Mouse (Mus musculus): ENCODE measurements around the gene Vstm2l.

Gene Vstm2l

DNA sequence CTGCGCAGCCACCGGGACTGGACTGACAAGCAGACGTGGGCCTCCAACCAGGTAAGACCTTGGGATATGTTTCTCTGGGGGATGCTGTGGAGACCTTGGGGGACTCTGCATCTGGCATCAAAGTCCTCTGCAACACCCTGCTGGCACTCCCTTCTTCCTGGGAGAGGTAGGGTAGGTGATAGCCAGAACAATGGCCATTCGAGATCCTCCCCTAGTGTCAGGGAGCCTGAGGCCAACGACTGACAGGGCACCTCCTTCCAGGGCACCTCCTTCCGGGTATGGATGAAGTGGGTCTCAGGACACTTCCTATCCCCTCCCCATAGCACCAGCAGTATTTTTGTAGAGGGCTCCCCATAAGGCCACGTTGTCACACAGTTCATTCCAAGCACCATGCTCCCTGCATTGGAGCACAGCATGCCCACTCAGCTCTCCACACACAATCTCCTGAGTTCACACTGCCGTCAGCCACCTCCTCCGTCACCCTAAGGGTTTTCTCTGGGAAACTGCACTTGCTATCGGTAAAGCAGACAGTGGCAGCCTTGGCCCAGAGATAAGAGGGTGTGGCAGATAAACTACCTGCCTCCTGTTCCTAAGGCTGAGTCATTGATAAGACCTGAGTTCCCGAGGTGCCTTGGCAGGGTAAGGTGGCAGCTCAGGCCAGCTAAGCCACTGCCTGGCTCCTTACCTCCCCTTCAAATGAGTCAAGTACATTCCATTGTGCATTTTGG, 21.2 kb downstream of the Vstm2l start:
- DNase-seq = peak; percentile 8

DNA sequence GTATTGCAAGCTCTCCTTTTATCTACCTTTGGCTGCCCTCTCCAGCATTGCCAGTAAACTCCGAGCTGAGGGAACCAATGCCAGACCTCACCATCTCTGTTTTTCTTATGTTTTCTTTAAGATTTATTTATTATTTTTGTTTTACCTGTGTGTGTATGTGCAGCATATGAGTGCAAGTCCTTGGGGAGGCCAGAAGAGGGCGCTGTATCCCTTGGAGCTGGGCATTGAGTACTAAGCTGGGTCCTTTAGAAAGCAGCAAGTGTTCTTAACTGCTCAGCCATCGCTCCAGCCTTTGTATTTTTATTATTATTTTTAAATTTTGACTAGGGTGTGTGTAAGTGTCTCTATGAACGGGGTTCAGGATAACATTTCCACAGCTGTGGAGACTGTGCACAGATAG, 22.2 kb downstream of the Vstm2l start:
- no peak for DNase-seq

DNA sequence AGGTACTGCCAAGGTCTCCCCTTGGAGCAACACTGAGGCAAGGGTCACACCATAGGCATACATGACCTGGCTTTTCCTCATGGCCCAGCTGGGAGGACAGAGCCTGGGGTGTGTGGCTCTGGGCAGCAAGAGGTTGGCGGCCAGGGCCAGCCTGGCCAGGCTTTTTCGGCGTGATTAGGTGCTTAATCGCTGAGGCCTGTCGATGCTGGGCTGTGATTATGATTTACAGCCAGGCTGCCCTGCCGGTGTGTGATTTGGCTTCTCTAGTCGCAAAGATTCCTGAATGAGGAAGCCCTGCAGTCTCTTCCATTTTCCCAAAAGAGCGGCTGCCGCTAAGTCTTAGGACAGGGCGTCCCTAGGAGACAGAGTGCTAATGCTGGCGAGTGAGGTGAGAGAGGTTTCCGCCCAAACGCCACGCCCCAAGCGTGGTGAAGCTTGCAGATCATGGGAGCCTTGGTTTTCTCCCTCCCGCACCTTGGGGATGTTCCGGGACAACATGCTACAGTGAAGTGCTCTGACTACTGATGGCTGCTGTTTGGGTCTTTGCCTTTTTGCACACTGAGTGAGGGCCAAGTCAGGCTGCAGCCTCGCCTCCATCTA, 26.2 kb downstream of the Vstm2l start:
- DNase-seq = no peak

DNA sequence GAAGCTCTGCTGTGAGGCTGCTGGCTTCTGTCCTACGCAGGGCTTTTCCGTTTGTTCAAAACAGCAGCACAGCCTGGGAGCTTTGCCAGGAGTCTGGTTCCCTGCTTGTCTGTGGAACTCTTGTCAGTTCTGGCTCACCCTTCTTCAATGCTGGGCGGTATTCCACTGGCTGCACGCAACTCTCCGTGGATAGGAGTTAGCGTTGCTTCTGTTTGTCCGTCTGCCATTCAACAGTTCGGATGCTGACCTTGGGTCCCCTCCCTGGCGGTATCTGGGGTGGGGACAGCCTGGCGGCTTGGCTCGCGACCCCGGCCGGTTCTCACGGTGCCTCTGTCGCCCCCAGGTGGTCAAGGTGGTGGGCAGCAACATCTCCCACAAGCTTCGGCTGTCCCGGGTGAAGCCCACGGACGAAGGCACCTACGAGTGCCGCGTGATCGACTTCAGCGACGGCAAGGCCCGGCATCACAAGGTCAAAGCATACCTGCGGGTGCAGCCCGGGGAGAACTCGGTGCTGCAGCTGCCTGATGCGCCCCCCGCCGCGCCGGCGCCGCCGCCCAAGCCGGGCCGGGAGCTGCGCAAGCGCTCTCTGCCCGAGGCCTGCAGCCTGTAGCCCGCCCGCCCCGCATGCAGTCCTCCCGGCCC, 29.2 kb downstream of the Vstm2l start:
- peak; percentile 52 for DNase-seq

DNA sequence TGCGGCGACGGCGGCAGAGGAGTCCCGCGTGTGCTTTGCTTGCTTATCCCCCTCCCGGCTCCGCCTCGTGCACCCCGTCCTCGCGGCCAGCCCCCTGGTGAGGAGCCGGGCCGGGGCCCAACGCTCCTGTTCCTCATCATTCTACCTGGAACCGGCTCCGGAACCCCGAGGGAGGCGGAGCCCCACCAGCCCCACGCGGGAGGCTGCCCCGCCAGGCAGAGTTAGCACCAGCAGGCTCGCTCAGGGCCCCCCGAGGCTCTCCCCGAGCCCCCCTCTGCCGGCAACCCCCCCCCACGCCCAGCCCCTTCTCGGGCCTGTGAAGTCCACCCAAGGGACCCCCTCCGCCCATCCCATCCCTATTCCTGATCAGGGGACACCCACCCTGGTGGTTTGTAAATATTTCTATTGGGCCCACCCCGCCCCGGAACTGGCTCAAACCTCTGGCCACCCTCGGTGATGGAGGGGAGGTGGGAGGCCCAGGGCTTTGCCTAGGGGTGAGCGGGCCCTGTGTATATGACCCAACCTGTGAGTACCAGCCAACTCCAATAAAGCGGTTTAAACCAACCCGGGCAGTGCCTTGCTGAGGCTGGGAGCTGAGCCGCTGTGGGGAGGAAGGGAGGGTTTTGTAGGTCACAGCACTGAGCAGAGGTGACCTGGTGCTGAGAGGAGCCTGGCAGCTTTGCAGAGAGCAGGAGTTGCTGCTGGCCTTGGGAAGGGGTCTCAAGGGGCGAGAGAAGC, 29.9 kb downstream of the Vstm2l start:
- DNase-seq = no peak

- no peak for DNase-seq
These were observed 39.5 kb downstream of the Vstm2l start for GRCm38 (mm10) chr2:157953978-157954377.

DNA sequence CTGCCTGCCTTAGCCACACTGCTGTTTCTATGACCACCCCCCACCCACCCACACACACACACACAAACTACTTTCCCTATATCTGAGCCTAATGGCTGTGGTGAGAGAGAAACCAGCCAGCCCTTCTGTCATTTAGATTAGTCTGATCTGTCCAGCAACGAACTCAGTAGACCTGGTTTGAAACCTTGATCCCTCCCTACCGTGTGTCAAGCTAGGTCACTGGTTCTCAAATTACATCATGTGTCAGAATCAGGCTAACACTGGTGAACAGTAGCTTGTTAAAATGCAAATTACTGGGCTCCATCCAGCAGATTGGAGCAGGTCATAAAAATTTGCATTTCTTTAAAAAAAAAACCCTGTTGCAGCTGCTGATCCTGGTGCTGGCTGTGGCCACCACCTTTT, 43.3 kb downstream of the Vstm2l start:
- no peak for DNase-seq

- DNase-seq = no peak
These were observed 53.4 kb downstream of the Vstm2l start for GRCm38 (mm10) chr2:157967856-157968255.

DNA sequence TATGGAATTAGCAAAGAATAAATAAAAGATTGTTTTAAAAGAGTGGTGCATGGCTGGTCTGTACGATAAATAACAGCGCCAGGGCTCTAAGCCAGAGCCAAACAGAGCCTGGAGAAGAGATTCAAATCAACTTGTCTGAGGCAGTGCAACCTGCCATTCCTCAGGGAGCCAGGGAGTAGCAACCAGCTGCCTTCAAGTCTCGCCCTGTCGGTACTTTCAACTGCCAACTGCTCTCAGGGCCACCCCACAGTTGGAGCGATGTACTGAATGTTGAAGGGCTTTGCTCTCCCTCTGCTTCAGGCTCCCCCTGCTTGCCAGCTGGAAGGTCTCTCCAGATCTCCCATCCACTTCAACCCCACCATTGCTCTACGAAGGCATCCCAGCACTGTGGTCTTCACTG, 55.7 kb downstream of the Vstm2l start:
- no peak for DNase-seq

GRCm38 (mm10) chr2:157970669-157971068, 56.2 kb downstream of the Vstm2l start:
- DNase-seq = peak; percentile 53

DNA sequence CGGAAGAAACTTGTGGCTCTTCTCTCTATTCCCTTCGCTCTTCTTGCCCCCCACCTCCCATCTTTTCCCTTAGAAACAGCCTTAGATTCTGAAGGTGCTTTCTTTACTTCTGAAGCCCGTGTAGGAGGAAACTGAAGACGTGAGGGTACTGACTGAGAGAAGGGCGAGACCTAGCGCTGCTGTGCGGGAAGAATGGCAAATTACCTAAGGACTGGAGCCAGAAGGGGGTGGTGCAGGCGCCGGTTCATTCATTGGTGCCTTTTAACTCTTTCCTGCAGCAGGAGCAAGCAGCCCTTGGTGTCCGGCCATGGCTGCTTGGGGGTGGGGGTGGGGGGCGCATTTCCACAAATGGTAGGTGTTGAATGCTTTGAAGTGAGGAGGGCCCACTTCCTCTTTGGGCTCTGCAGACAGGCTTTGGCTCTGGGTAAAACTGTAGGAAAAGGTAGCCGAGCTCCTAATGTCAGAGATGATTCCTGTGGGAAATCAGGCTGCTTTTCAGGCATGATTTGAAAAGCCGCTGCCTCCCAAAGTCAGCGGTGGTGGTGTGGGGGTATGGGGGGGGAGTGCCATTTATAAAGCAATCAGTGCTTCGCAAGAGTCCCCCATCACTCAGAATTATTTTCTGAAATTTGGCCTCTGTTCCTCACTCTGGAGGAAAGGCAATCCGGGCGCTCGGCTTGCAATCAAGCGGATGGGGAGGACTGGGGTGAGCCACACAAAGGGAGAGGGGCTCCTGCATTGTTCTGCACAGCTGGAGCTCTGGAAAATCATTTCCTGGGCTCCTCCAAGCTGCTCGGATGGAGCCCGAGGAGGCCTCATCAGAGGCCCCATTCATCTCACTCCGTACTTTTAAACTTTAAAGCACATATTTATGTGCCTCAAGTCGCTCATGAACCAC, 60.4 kb downstream of the Vstm2l start:
- no peak for DNase-seq

GRCm38 (mm10) chr2:157975595-157975994, 61.1 kb downstream of the Vstm2l start:
- no peak for DNase-seq

DNA sequence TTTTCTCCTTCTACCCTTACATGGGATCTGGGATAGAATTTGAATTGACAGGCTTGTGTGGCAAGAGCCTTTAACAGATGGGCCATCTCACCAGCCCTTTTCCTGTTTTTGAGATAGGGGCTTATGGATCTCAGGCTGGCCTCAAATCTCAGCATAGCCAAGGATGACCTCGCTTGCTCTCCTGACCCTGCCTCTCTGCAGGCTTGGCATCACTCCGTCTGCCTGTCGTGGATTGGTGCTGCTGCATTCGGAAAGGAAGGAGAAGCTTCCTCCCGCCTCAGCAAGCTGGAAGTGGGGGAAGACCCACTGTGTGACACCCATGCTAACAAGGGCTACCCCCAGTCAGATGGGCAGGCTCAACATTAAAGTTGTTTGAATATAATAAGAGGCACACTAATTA, 64.8 kb downstream of the Vstm2l start:
- DNase-seq = no peak

DNA sequence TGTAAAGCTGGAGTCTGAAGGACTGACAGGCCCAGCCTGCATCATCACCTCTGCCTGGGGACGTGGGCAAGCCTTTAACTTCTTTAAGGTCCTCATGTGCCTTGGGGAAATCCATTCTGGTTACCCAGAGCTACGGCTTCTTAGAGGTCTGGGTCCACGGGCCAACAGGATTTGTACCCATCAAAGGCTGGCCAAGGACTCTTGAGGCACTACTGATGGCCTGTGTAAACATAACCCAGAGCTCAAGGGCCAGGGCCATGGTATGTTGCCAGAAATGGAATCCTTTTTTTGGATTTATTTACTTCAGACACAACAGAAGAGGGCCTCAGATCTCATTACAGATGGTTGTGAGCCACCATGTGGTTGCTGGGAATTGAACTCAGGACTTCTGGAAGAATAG, 68.3 kb downstream of the Vstm2l start:
- no peak for DNase-seq

- no peak for DNase-seq
These were observed 68.8 kb downstream of the Vstm2l start for GRCm38 (mm10) chr2:157983276-157983675.

- no peak for DNase-seq
These were observed 71.2 kb downstream of the Vstm2l start for GRCm38 (mm10) chr2:157985611-157986010.

GRCm38 (mm10) chr2:157986235-157986634, 71.8 kb downstream of the Vstm2l start:
- no peak for DNase-seq

DNA sequence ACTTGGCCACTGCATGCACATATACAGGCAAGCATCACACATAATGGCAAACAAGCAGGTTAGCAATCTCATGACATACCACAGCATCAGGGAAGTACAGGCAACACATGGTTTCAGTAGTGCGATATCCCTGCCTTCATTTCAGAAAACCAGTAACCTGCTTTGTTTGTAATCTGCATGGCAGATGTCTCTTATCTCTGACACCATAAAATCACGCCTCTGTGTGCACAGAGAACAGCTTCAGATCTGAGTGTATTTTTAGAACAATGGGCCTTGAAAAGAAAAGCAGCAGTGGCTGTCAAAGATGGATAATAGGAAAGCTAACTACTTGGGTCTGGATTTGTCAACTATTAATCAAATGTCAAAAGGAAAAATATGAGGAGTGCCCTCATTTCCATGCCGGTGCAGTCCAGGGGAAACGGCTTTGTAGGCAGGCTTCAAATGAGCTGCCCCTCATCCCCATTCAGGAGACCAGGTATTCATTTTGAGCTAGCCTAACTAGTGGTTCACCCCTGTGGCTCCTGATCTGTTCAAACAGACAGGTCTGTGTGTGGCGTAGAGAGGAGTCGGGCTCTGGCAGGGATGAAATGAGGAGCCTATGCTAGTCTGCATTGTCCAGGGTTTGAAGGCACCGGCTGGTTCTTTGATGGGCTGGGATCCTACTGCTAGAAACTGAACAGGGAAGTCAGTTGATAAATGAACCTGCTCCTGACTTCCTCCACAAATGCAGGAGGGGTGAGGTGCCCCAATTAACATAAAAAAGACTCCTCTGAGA, 74.2 kb downstream of the Vstm2l start:
- no peak for DNase-seq

GRCm38 (mm10) chr2:157989946-157990345, 75.5 kb downstream of the Vstm2l start:
- DNase-seq = no peak

GRCm38 (mm10) chr2:157991026-157991425, 76.6 kb downstream of the Vstm2l start:
- DNase-seq = no peak

GRCm38 (mm10) chr2:157992501-157992900, 78.0 kb downstream of the Vstm2l start:
- DNase-seq = no peak
